Mouse (Mus musculus) CD4-positive helper T cell, adult 2 months (primary cell): ENCODE results near the gene Dazl.

Experiments
- DNase-seq: peaks from one replicate; pipeline ENCODE4 v3.0.0-alpha.2; 2012; ENCODE audit warnings: low read depth, missing footprints, low spot score

Gene Dazl

GRCm38 (mm10) chr17:50293241-50293731, at the start of gene Dazl:
Gene Dazl (minus strand): TSS chr17:50293636.
- peak; percentile 22 for DNase-seq

GRCm38 (mm10) chr17:50341850-50342544, 48.6 kb upstream of the Dazl start:
- DNase-seq: no peak

- no peak for DNase-seq
These were observed 45.5 kb upstream of the Dazl start for GRCm38 (mm10) chr17:50338901-50339300.

- no peak for DNase-seq
These were observed 42.3 kb upstream of the Dazl start for GRCm38 (mm10) chr17:50335776-50336175.

- no peak for DNase-seq
These were observed 41.3 kb upstream of the Dazl start for GRCm38 (mm10) chr17:50334694-50335093.

- DNase-seq: no peak
These were observed 38.5 kb upstream of the Dazl start for GRCm38 (mm10) chr17:50332012-50332300.

- peak; percentile 73 for DNase-seq
These were observed 38.0 kb upstream of the Dazl start for GRCm38 (mm10) chr17:50331171-50332011.

- no peak for DNase-seq
These were observed 36.8 kb upstream of the Dazl start for GRCm38 (mm10) chr17:50330245-50330644.

GRCm38 (mm10) chr17:50324658-50325057, 31.2 kb upstream of the Dazl start:
- DNase-seq: no peak

GRCm38 (mm10) chr17:50318810-50319209, 25.4 kb upstream of the Dazl start:
- no peak for DNase-seq

- DNase-seq: no peak
These were observed 23.0 kb upstream of the Dazl start for GRCm38 (mm10) chr17:50316216-50317150.

GRCm38 (mm10) chr17:50310148-50310802, 16.8 kb upstream of the Dazl start:
- peak; percentile 21 for DNase-seq

GRCm38 (mm10) chr17:50309512-50310072, 16.2 kb upstream of the Dazl start:
- DNase-seq: no peak

GRCm38 (mm10) chr17:50308880-50309279, 15.4 kb upstream of the Dazl start:
- no peak for DNase-seq

GRCm38 (mm10) chr17:50308059-50308647, 14.7 kb upstream of the Dazl start:
- no peak for DNase-seq

GRCm38 (mm10) chr17:50302867-50303266, 9.4 kb upstream of the Dazl start:
- no peak for DNase-seq

GRCm38 (mm10) chr17:50300171-50300841, 6.9 kb upstream of the Dazl start:
- no peak for DNase-seq

- DNase-seq: no peak
These were observed 5.4 kb upstream of the Dazl start for GRCm38 (mm10) chr17:50298821-50299220.

GRCm38 (mm10) chr17:50294726-50295125, 1.3 kb upstream of the Dazl start:
- no peak for DNase-seq

GRCm38 (mm10) chr17:50292661-50293171, 720 bp downstream of the Dazl start:
- peak; percentile 89 for DNase-seq
